Mouse (Mus musculus): ENCODE data around the gene Klf16. TPM values are rescaled to one million over a fixed set of nuclear protein-coding genes. Genes with fewer than 3 reads are reported as not detected.
"Not testable (repeated sequence)": the region's sequence is repeated elsewhere in the genome, so short reads cannot be mapped to it uniquely, and the experiment has no call there.

Klf16 gene
- total and polyA plus RNA-seq, 3 experiments: 4.0 to 5.5 (median 4.4) TPM

GRCm38 (mm10) chr10:80609269-80609924, 32.3 kb upstream of the Klf16 start:
- Histone ChIP-seq H3K27ac (no peak overlapping the region), H3K4me3 (no peak overlapping the region), H3K36me3 (ENCODE audit: control insufficient read depth, insufficient read depth, low read length) (no peaks in the 10 kb centered on the region), H3K9ac (ENCODE audit: low read depth, low read length) (no peak overlapping the region), H3K4me1 (ENCODE audit: control insufficient read depth, insufficient read depth, low read length) (no peaks in the 10 kb centered on the region), H3K27me3 (ENCODE audit: control insufficient read depth, insufficient read depth, low read length) (no peaks in the 10 kb centered on the region), H3K79me2 (replicated peaks; ENCODE audit: control insufficient read depth, insufficient read depth, low read length) (peaks cover 7% of the 10 kb centered on the region)
- intact Hi-C loops (cut with DNase I): no loop called here
- no peak for DNase-seq
- 85% methylated on average over 10 of the region's 10 CpGs for WGBS
- TF ChIP-seq CTCF (IDR thresholded peaks at IDR 0.05) (no peak), POLR2A (IDR thresholded peaks at IDR 0.05; ENCODE audit: insufficient read depth, low read depth, low read length) (no peak), EP300 (IDR thresholded peaks at IDR 0.05; ENCODE audit: insufficient read depth, low read depth, low read length) (no peak)

- no peak overlapping the region for H3K9ac ChIP-seq (ENCODE audit: low read depth, low read length)
- 89% methylated on average over 3 of the region's 3 CpGs for WGBS
- TF ChIP-seq POLR2A (IDR thresholded peaks at IDR 0.05; ENCODE audit: insufficient read depth, low read depth, low read length) (no peak), EP300 (IDR thresholded peaks at IDR 0.05; ENCODE audit: insufficient read depth, low read depth, low read length) (no peak), CTCF (IDR thresholded peaks at IDR 0.05) (no peak)
Observed at GRCm38 (mm10) chr10:80608435-80608834, 31.3 kb upstream of the Klf16 start.

DNA sequence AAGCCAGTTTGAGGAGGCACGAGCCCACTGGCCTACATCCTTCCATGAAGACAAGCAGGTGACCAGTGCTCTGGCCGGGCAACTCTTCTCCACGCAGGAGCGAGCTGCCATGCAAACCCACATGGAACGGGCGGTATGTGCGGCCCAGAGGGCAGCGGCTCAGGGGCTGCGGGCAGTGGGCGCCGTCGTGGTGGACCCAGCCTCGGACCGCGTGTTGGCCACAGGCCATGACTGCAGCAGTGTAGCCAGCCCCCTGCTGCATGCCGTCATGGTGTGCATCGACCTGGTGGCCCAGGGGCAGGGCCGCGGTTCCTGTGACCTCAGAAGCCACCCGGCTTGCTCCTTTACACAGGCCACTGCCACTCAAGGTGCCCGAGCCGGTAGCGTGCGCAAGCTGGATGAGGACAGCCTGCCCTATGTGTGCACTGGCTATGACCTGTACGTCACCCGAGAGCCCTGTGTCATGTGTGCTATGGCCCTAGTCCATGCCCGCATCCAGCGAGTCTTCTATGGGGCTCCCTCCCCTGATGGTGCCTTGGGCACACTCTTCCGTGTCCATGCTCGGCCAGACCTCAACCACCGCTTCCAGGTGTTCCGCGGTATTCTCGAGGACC, 29.7 kb upstream of the Klf16 start:
- Histone ChIP-seq H3K9ac (ENCODE audit: low read depth, low read length) (no peak overlapping the region), H3K27me3 (ENCODE audit: control insufficient read depth, insufficient read depth, low read length) (no peaks in the 10 kb centered on the region), H3K4me1 (ENCODE audit: control insufficient read depth, insufficient read depth, low read length) (peaks cover 6% of the 10 kb centered on the region), H3K36me3 (ENCODE audit: control insufficient read depth, insufficient read depth, low read length) (no peaks in the 10 kb centered on the region), H3K79me2 (replicated peaks; ENCODE audit: control insufficient read depth, insufficient read depth, low read length) (peaks cover 7% of the 10 kb centered on the region), H3K4me3 (no peak overlapping the region), H3K27ac (no peak overlapping the region)
- DNase-seq: peak in 1 of 2 experiments; percentile 21
- WGBS: 95% methylated on average over 34 of the region's 34 CpGs
- intact Hi-C loops (cut with DNase I): no loop called here
- TF ChIP-seq EP300 (IDR thresholded peaks at IDR 0.05; ENCODE audit: insufficient read depth, low read depth, low read length) (no peak), POLR2A (IDR thresholded peaks at IDR 0.05; ENCODE audit: insufficient read depth, low read depth, low read length) (no peak), CTCF (IDR thresholded peaks at IDR 0.05) (no peak)

More at GRCm38 (mm10) chr10:80608435-80608834, 31.3 kb upstream of the Klf16 start:
- Histone ChIP-seq H3K27ac (no peak overlapping the region), H3K4me3 (no peak overlapping the region), H3K79me2 (replicated peaks; ENCODE audit: control insufficient read depth, insufficient read depth, low read length) (peaks cover 7% of the 10 kb centered on the region), H3K36me3 (ENCODE audit: control insufficient read depth, insufficient read depth, low read length) (no peaks in the 10 kb centered on the region), H3K4me1 (ENCODE audit: control insufficient read depth, insufficient read depth, low read length) (peaks cover 3% of the 10 kb centered on the region), H3K27me3 (ENCODE audit: control insufficient read depth, insufficient read depth, low read length) (no peaks in the 10 kb centered on the region)
- no peak for DNase-seq
- intact Hi-C loops (cut with DNase I): no loop called here

DNA sequence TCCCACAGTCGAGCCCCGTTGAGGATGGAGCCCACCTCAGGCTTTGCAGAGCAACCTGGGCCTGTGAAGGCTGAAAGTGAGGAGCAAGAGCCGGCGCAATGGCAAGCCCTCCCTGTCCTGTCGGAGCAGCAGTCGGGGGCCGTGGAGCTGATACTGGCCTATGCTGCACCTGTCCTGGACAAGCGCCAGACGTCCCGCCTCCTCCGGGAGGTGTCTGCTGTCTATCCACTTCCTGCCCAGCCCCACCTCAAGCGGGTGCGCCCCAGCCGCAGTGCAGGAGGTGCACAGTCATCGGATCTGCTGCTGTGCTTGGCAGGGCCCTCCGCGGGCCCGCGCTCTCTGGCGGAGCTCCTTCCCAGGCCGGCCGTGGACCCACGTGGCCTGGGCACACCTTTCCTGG, 29.2 kb upstream of the Klf16 start:
- Histone ChIP-seq H3K4me3 (no peak overlapping the region), H3K27ac (no peak overlapping the region), H3K9ac (ENCODE audit: low read depth, low read length) (no peak overlapping the region), H3K36me3 (ENCODE audit: control insufficient read depth, insufficient read depth, low read length) (no peaks in the 10 kb centered on the region), H3K79me2 (replicated peaks; ENCODE audit: control insufficient read depth, insufficient read depth, low read length) (peaks cover 7% of the 10 kb centered on the region), H3K4me1 (ENCODE audit: control insufficient read depth, insufficient read depth, low read length) (peaks cover 6% of the 10 kb centered on the region), H3K27me3 (ENCODE audit: control insufficient read depth, insufficient read depth, low read length) (no peaks in the 10 kb centered on the region)
- intact Hi-C loops (cut with DNase I): no loop called here
- TF ChIP-seq POLR2A (IDR thresholded peaks at IDR 0.05; ENCODE audit: insufficient read depth, low read depth, low read length) (no peak), CTCF (IDR thresholded peaks at IDR 0.05) (no peak), EP300 (IDR thresholded peaks at IDR 0.05; ENCODE audit: insufficient read depth, low read depth, low read length) (no peak)
- 85% methylated on average over 23 of the region's 23 CpGs for WGBS
- no peak for DNase-seq

DNA sequence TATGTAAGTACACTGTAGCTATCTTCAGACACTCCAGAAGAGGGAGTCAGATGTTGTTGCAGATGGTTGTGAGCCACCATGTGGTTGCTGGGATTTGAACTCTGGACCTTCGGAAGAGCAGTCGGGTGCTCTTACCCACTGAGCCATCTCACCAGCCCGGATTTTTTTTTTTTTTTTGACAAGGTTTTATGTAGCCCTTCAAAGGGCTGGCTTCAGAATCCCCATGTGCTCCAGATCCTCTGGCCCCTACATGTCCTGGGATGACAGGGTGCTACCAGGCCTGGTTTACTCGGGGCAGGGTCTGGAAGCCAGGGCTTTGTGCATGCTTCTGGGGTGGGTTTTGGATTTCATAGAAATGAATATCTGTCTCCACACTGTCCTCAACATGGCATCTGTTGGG, 28.6 kb upstream of the Klf16 start, which contains the start of gene Gm49322:
Gene Gm49322, plus strand, starts transcription at position 301 of the 400 bp plus-strand sequence.
- H3K27me3 ChIP-seq (ENCODE audit: control insufficient read depth, insufficient read depth, low read length); H3K4me3 ChIP-seq; DNase-seq; H3K79me2 ChIP-seq (replicated peaks; ENCODE audit: control insufficient read depth, insufficient read depth, low read length); H3K9ac ChIP-seq (ENCODE audit: low read depth, low read length); H3K27ac ChIP-seq; H3K4me1 ChIP-seq (ENCODE audit: control insufficient read depth, insufficient read depth, low read length); H3K36me3 ChIP-seq (ENCODE audit: control insufficient read depth, insufficient read depth, low read length): not testable (repeated sequence)
- 80% methylated on average over 4 of the region's 4 CpGs for WGBS
- intact Hi-C loops (cut with DNase I): loop anchor here (2.0 kb wide), 1 partner anchor 15 kb away; no protein-coding TSS in a partner anchor

DNA sequence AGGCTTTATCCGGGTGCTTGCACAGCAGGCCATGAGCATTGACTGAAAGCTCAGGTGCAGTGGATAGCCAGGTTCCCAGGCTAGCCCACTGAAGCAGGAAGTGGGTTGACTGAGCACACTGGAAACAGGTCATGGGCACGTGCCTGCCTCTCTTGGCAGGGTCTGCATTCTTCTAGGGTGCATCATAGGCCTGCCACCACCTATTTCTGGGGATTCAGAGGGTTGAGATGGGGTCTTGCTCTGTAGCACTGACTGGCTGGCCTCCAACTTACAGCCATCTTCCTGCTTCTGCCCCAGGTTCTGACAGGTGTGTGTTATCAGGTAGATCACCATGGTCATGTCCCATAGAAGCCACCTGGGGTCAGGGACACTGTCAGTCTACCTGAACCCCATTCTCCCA, 27.9 kb upstream of the Klf16 start:
- H3K27me3 ChIP-seq (ENCODE audit: control insufficient read depth, insufficient read depth, low read length): no peaks in the 10 kb centered on the region
- WGBS: 70% methylated on average over 2 of the region's 2 CpGs
- intact Hi-C loops (cut with DNase I): loop anchor here (2.0 kb wide), 1 partner anchor 16 kb away; no protein-coding TSS in a partner anchor
- H3K4me3 ChIP-seq: no peak overlapping the region
- peaks cover 7% of the 10 kb centered on the region for H3K79me2 ChIP-seq (replicated peaks; ENCODE audit: control insufficient read depth, insufficient read depth, low read length)
- no peak overlapping the region for H3K9ac ChIP-seq (ENCODE audit: low read depth, low read length)
- no peak for TF ChIP-seq EP300 (IDR thresholded peaks at IDR 0.05; ENCODE audit: insufficient read depth, low read depth, low read length)
- no peak for TF ChIP-seq POLR2A (IDR thresholded peaks at IDR 0.05; ENCODE audit: insufficient read depth, low read depth, low read length)
- no peak for TF ChIP-seq CTCF (IDR thresholded peaks at IDR 0.05)
- no peak for DNase-seq
- peaks cover 6% of the 10 kb centered on the region for H3K4me1 ChIP-seq (ENCODE audit: control insufficient read depth, insufficient read depth, low read length)
- H3K27ac ChIP-seq: no peak overlapping the region
- H3K36me3 ChIP-seq (ENCODE audit: control insufficient read depth, insufficient read depth, low read length): no peaks in the 10 kb centered on the region

All from heart, adult 2 months (tissue).